Mouse (Mus musculus): Measurements from ENCODE around the gene Pappa2. TPM values are rescaled to one million over a fixed set of nuclear protein-coding genes. Genes with fewer than 3 reads are reported as not detected.

Pappa2 gene
- polyA plus RNA-seq, 1 experiment from 2014 or later, result 2.7 TPM

- ATAC-seq (ENCODE audit: insufficient read depth) (peak; percentile 54; the same call in 1 of the 2 replicates), DNase-seq (peak; percentile 46)
- TF ChIP-seq CTCF (IDR thresholded peaks at IDR 0.05; ENCODE audit: low read depth), result peak; percentile 30; the same call in 1 of the 2 replicates
- Histone ChIP-seq H3K4me2 (no peak overlapping the region), H3K4me3 (ENCODE audit: low read depth, low read length) (no peak overlapping the region), H3K36me3 (ENCODE audit: insufficient read depth) (no peaks in the 10 kb centered on the region), H3K9ac (no peak overlapping the region), H3K9me3 (ENCODE audit: low read depth, low read length) (no peaks in the 10 kb centered on the region), H3K27ac (ENCODE audit: low read depth) (no peak overlapping the region), H3K4me1 (ENCODE audit: insufficient read depth) (no peaks in the 10 kb centered on the region), H3K27me3 (ENCODE audit: insufficient read depth, low read length) (no peaks in the 10 kb centered on the region)
- WGBS, result 62% methylated on average over 5 of the region's 5 CpGs
These were observed 126.1 kb downstream of the Pappa2 start for GRCm38 (mm10) chr1:158853936-158854882.

GRCm38 (mm10) chr1:158852836-158853567 lies 127.3 kb downstream of the Pappa2 start:
- Histone ChIP-seq H3K4me3 (ENCODE audit: low read depth, low read length) (no peak overlapping the region), H3K9me3 (ENCODE audit: low read depth, low read length) (no peaks in the 10 kb centered on the region), H3K4me2 (no peak overlapping the region), H3K9ac (no peak overlapping the region), H3K4me1 (ENCODE audit: insufficient read depth) (no peaks in the 10 kb centered on the region), H3K27me3 (ENCODE audit: insufficient read depth, low read length) (no peaks in the 10 kb centered on the region), H3K36me3 (ENCODE audit: insufficient read depth) (no peaks in the 10 kb centered on the region), H3K27ac (ENCODE audit: low read depth) (no peak overlapping the region)
- ATAC-seq (ENCODE audit: insufficient read depth), result peak; percentile 35; the same call in 1 of the 2 replicates
- 40% methylated on average over 14 of the region's 14 CpGs for WGBS
- no peak for DNase-seq
- no peak for TF ChIP-seq CTCF (IDR thresholded peaks at IDR 0.05; ENCODE audit: low read depth)

DNA sequence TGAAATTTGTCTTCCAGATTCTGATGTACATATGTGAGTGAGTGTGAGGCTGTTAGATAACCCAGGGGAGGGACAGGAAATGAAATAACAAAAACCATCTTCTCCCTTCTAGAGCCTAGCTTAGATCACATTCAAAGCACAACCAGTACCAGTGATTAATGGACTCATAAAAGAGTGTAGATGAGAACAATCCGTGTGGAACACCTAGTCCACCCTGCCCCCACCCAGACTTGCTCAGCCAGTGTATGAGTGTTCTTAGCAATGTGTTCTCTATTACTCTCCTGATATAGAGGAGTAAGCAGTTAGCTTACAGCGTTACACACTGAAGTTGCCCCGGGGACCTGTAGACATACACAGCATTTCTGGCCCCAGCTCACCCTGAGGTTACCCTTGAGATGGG lies 129.8 kb downstream of the Pappa2 start:
- H3K4me3 ChIP-seq (ENCODE audit: low read depth, low read length), result no peak overlapping the region
- H3K27me3 ChIP-seq (ENCODE audit: insufficient read depth, low read length), result no peaks in the 10 kb centered on the region
- no peak for DNase-seq
- H3K27ac ChIP-seq (ENCODE audit: low read depth), result no peak overlapping the region
- 61% methylated on average over 3 of the region's 3 CpGs for WGBS
- no peaks in the 10 kb centered on the region for H3K4me1 ChIP-seq (ENCODE audit: insufficient read depth)
- no peak for ATAC-seq (ENCODE audit: insufficient read depth)
- TF ChIP-seq CTCF (IDR thresholded peaks at IDR 0.05; ENCODE audit: low read depth), result no peak
- H3K36me3 ChIP-seq (ENCODE audit: insufficient read depth), result no peaks in the 10 kb centered on the region
- no peak overlapping the region for H3K4me2 ChIP-seq
- no peaks in the 10 kb centered on the region for H3K9me3 ChIP-seq (ENCODE audit: low read depth, low read length)
- H3K9ac ChIP-seq, result no peak overlapping the region

- TF ChIP-seq CTCF (IDR thresholded peaks at IDR 0.05; ENCODE audit: low read depth), result peak; percentile 52
- ATAC-seq (ENCODE audit: insufficient read depth) (no peak), DNase-seq (peak; percentile 39)
These were observed 135.7 kb downstream of the Pappa2 start for GRCm38 (mm10) chr1:158844604-158845003.

GRCm38 (mm10) chr1:158837151-158837550 lies 143.1 kb downstream of the Pappa2 start:
- ATAC-seq (ENCODE audit: insufficient read depth) (no peak), DNase-seq (no peak)
- H3K4me3 ChIP-seq (ENCODE audit: low read depth, low read length), result no peak overlapping the region
- no peaks in the 10 kb centered on the region for H3K27me3 ChIP-seq (ENCODE audit: insufficient read depth, low read length)
- no peak overlapping the region for H3K4me2 ChIP-seq
- no peaks in the 10 kb centered on the region for H3K9me3 ChIP-seq (ENCODE audit: low read depth, low read length)
- no peak overlapping the region for H3K9ac ChIP-seq
- H3K36me3 ChIP-seq (ENCODE audit: insufficient read depth), result no peaks in the 10 kb centered on the region
- H3K4me1 ChIP-seq (ENCODE audit: insufficient read depth), result no peaks in the 10 kb centered on the region
- no peak overlapping the region for H3K27ac ChIP-seq (ENCODE audit: low read depth)
- 65% methylated on average over 4 of the region's 4 CpGs for whole genome bisulfite sequencing
- TF ChIP-seq CTCF (IDR thresholded peaks at IDR 0.05; ENCODE audit: low read depth), result no peak

More at GRCm38 (mm10) chr1:158844604-158845003, 135.7 kb downstream of the Pappa2 start:
- Histone ChIP-seq H3K27ac (ENCODE audit: low read depth) (no peak overlapping the region), H3K4me1 (ENCODE audit: insufficient read depth) (no peaks in the 10 kb centered on the region), H3K4me2 (no peak overlapping the region), H3K4me3 (ENCODE audit: low read depth, low read length) (no peak overlapping the region), H3K9me3 (ENCODE audit: low read depth, low read length) (no peaks in the 10 kb centered on the region), H3K27me3 (ENCODE audit: insufficient read depth, low read length) (no peaks in the 10 kb centered on the region), H3K9ac (no peak overlapping the region), H3K36me3 (ENCODE audit: insufficient read depth) (no peaks in the 10 kb centered on the region)
- WGBS, result 63% methylated on average over 10 of the region's 10 CpGs

DNA sequence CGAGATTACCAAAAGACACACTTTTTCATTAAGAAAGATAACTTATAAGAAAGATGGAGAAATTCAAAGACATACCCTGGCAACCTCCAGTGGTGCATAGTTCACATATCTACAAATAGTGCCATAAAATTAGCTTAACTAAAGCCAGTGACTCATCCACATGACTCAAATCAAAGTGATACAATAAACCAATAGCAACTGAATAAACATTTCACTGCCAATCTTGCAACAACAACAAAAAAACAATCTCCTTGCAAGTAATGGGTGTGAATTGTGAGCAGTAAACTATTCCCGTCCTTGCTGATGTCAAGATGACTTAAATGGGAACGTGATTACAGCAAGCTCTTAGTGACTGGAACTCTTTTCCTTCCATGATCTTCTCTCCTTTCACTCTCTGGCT lies 150.1 kb downstream of the Pappa2 start:
- H3K4me3 ChIP-seq (ENCODE audit: low read depth, low read length), result no peak overlapping the region
- H3K4me2 ChIP-seq, result no peak overlapping the region
- no peak for DNase-seq
- H3K4me1 ChIP-seq (ENCODE audit: insufficient read depth), result no peaks in the 10 kb centered on the region
- no peaks in the 10 kb centered on the region for H3K27me3 ChIP-seq (ENCODE audit: insufficient read depth, low read length)
- no peak overlapping the region for H3K27ac ChIP-seq (ENCODE audit: low read depth)
- H3K9me3 ChIP-seq (ENCODE audit: low read depth, low read length), result no peaks in the 10 kb centered on the region
- H3K36me3 ChIP-seq (ENCODE audit: insufficient read depth), result no peaks in the 10 kb centered on the region
- no peak for ATAC-seq (ENCODE audit: insufficient read depth)
- no peak overlapping the region for H3K9ac ChIP-seq
- 63% methylated on average over 3 of the region's 3 CpGs for WGBS
- no peak for TF ChIP-seq CTCF (IDR thresholded peaks at IDR 0.05; ENCODE audit: low read depth)

DNA sequence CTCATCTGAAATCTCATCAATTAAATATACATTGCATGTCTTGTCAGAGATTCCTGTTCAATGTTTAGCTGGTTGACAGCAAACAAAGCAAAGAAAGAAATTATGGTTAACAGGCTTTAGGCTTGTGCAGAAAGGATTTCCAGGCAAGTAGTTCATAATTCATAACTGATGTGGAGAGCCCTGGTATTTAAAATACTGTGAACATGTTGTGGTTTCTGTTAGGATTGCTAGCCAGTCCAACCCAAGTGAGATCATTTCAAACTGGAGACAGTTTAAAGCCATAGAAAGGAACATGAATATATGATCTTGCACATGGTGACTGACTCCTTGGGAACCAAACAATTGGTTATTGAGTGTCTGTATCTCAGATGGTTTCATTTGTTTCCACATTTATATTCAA lies 152.4 kb downstream of the Pappa2 start:
- Histone ChIP-seq H3K4me2 (no peak overlapping the region), H3K36me3 (ENCODE audit: insufficient read depth) (no peaks in the 10 kb centered on the region), H3K27ac (ENCODE audit: low read depth) (no peak overlapping the region), H3K9ac (no peak overlapping the region), H3K9me3 (ENCODE audit: low read depth, low read length) (no peaks in the 10 kb centered on the region), H3K27me3 (ENCODE audit: insufficient read depth, low read length) (no peaks in the 10 kb centered on the region), H3K4me3 (ENCODE audit: low read depth, low read length) (no peak overlapping the region), H3K4me1 (ENCODE audit: insufficient read depth) (no peaks in the 10 kb centered on the region)
- DNase-seq (no peak), ATAC-seq (ENCODE audit: insufficient read depth) (no peak)
- no peak for TF ChIP-seq CTCF (IDR thresholded peaks at IDR 0.05; ENCODE audit: low read depth)

Measured in lung, embryonic 14.5 days (tissue).